Mouse (Mus musculus) ES-Bruce4 (cell line): ENCODE data around the gene Rrbp1.

ENCODE experiments used
- CTCF ChIP-seq: IDR thresholded peaks from one replicate; pipeline ENCODE4 v1.8.1; 2011; ENCODE audit warnings: low read depth, low read length
- EP300 ChIP-seq: IDR thresholded peaks from 2 replicates; pipeline ENCODE4 v1.6.1; 2011; ENCODE audit warnings: low read depth, low read length; ENCODE audit not compliant: insufficient read depth
- POLR2A ChIP-seq: IDR thresholded peaks from one replicate; pipeline ENCODE4 v1.8.1; 2011; ENCODE audit warnings: low read length; ENCODE audit not compliant: insufficient read depth

DNA sequence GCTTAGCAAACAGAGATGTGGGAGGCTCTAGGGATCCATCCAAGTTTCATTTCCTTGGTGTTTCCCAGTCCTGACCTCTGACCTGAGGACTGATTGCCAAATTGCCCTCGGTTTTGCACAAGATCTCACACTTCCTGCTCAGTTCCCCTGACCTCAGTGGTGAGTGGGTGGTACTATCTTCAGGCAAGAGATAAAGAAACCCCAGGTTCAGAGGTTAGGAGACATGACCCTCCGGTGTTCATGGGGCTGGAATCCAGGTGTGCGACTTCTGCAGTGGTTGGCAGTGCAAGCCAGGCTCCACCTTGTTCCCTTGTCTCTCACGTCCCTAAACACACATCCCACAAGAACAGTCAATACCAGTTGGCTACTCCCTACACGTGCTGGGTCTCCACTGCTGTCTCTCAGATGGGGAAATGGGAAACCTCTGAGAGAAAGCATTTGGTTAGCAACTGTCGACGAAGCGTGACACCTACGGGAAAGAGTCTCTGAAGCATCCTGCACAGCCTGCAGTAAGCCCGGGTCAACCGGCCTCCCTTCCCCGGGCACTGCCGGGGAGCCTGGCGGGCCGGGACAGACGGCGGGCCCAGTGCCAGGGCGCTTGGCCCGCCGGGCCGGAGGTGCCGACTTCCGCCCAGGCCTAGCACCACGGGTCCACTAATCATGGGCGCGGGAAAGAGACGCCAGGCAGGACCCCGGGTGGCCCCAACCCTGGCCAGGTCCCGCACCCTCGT, 1.3 kb downstream of the Rrbp1 start:
- TF ChIP-seq EP300 (no peak), CTCF (no peak), POLR2A (no peak)
